Mouse (Mus musculus) intestine, embryonic 16.5 days (tissue): ENCODE measurements around the gene Gm10644. TPM values are rescaled to one million over a fixed set of nuclear protein-coding genes. Genes with fewer than 3 reads are reported as not detected.

Source experiments
- ATAC-seq: fragments of 200-750 bp; cut with Nextera tagmentation; 2 replicates; pipeline ENCODE4 v1.8.0; 2017; ENCODE audit warnings: moderate TSS enrichment, moderate library complexity
- H3K27ac ChIP-seq: fragments of 300-500 bp; sonication (generic); 2 replicates; pipeline ENCODE4 v1.5.1; 2014; ENCODE audit warnings: mild to moderate bottlenecking, low read length
- H3K27me3 ChIP-seq: fragments of 300-500 bp; sonication (generic); replicated peaks from 2 replicates; pipeline ENCODE4 v1.6.1; 2014; ENCODE audit warnings: low read length, control low read depth, mixed read lengths; ENCODE audit not compliant: control insufficient read depth, insufficient read depth
- H3K36me3 ChIP-seq: fragments of 300-500 bp; sonication (generic); 2 replicates; pipeline ENCODE4 v1.6.1; 2014; ENCODE audit warnings: low read length, control low read depth; ENCODE audit not compliant: control insufficient read depth, insufficient read depth
- H3K4me1 ChIP-seq: fragments of 300-500 bp; sonication (generic); 2 replicates; pipeline ENCODE4 v1.6.1; 2014; ENCODE audit warnings: low read length, control low read depth, mixed read lengths; ENCODE audit not compliant: control insufficient read depth, insufficient read depth
- H3K4me2 ChIP-seq: fragments of 300-500 bp; sonication (generic); 2 replicates; pipeline ENCODE4 v1.6.1; 2014; ENCODE audit warnings: low read depth, low read length, control low read depth
- H3K4me3 ChIP-seq: fragments of 300-500 bp; sonication (generic); 2 replicates; pipeline ENCODE4 v1.5.1; 2014; ENCODE audit warnings: mild to moderate bottlenecking, low read length
- H3K9ac ChIP-seq: fragments of 300-500 bp; sonication (generic); 2 replicates; pipeline ENCODE4 v1.6.1; 2014; ENCODE audit warnings: low read depth, low read length
- H3K9me3 ChIP-seq: fragments of 300-500 bp; sonication (generic); 2 replicates; pipeline ENCODE4 v1.6.1; 2016; ENCODE audit warnings: low read length, control low read depth; ENCODE audit not compliant: control insufficient read depth
- WGBS: fragments of 180-500 bp; shearing (Covaris S2); extraction: QIAGEN DNeasy Blood & Tissue Kit; methylation state at CpG from one replicate; pipeline ENCODE4 v1.1.7; 2014; 5-methylcytosine and 5-hydroxymethylcytosine counted together
- microRNA-seq: library from miRNA; unstranded; fragments of <30 nt; microRNA quantifications from one replicate; pipeline ENCODE4, GENCODE M21; 2016
- polyA plus RNA-seq: library from polyadenylated mRNA; unstranded; fragments of >200 nt; fragmentation: Nextera tagmentation; extraction: Ambion mirVana; gene quantifications from 2 replicates; pipeline ENCODE4 v1.2.1, GENCODE M21; 2015

Gene Gm10644
- polyA plus RNA-seq, 1 experiment from 2014 or later: 0.39 TPM

GRCm38 (mm10) chr8:83898456-83898855 lies 56.5 kb downstream of the Gm10644 start:
- Histone ChIP-seq H3K27me3 (0 out of 2 replicates have a peak, but pooled peaks cover 6% of the 10 kb centered on the region), H3K4me2 (peak overlapping the region; percentile 95), H3K27ac (peak overlapping the region; percentile 96), H3K4me3 (peak overlapping the region; percentile 87), H3K4me1 (peaks cover 31% of the 10 kb centered on the region), H3K36me3 (no peaks in the 10 kb centered on the region), H3K9me3 (no peaks in the 10 kb centered on the region), H3K9ac (peak overlapping the region; percentile 87; the same call in 1 of the 2 replicates)
- WGBS: 3% methylated on average over 10 of the region's 10 CpGs
- no peak for ATAC-seq

DNA sequence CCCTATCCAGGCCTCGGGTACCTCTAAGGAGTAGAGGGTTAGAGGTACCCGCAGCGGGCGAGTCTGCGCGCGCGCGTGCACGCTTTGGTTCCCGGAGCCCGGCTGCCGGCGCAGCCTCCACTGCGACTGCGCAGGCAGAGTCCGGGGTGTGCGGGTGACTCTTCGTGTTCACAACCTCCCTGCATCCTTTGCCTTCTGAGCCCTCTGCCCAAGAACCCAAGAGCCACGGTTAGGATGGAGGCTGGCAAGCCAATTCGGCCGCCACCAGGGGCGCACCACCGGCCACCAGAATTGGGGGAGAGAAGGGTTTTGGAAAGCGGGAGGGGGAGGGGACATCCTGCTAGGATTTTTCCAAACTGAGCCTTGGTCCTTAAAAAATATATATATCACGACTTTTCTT lies 57.8 kb downstream of the Gm10644 start:
- no peak for ATAC-seq
- Histone ChIP-seq H3K36me3 (no peaks in the 10 kb centered on the region), H3K4me3 (peak overlapping the region; percentile 26), H3K4me1 (peaks cover 18% of the 10 kb centered on the region), H3K4me2 (peak overlapping the region; percentile 54), H3K9me3 (no peaks in the 10 kb centered on the region), H3K27ac (no peak overlapping the region), H3K27me3 (0 out of 2 replicates have a peak, but pooled peaks cover 6% of the 10 kb centered on the region), H3K9ac (peak overlapping the region; percentile 54)
- 4% methylated on average over 26 of the region's 26 CpGs for WGBS

DNA sequence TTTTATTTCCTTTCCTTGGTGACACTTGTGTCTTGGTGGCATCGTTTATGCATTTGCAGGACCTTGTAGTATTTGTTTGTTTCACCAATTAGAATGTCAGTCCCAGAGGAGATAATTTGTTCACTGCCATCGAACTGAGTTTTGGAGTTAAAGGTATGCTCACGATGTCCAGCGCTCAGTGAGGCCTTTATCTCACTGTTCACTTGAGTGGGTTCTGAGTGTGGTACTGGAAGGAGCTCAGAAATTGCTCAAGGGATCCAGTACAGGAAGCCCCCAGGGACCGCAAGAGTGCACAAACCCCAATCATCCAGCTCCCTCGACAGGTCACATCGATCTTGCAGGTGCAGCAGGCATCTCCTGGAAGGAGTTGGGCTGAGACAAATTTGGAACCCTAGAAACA lies 58.5 kb downstream of the Gm10644 start:
- 85% methylated on average over 7 of the region's 7 CpGs for WGBS
- no peak overlapping the region for H3K4me2 ChIP-seq
- no peak overlapping the region for H3K27ac ChIP-seq
- no peak for ATAC-seq
- no peak overlapping the region for H3K9ac ChIP-seq
- H3K4me3 ChIP-seq: no peak overlapping the region
- H3K27me3 ChIP-seq: 0 out of 2 replicates have a peak, but pooled peaks cover 6% of the 10 kb centered on the region
- H3K36me3 ChIP-seq: no peaks in the 10 kb centered on the region
- H3K4me1 ChIP-seq: peaks cover 12% of the 10 kb centered on the region; the same call in 1 of the 2 replicates
- no peaks in the 10 kb centered on the region for H3K9me3 ChIP-seq

- ATAC-seq: no peak
- Histone ChIP-seq H3K9ac (no peak overlapping the region), H3K4me3 (no peak overlapping the region), H3K36me3 (no peaks in the 10 kb centered on the region), H3K4me2 (no peak overlapping the region), H3K9me3 (no peaks in the 10 kb centered on the region), H3K4me1 (peaks cover 12% of the 10 kb centered on the region; the same call in 1 of the 2 replicates), H3K27ac (no peak overlapping the region), H3K27me3 (0 out of 2 replicates have a peak, but pooled peaks cover 6% of the 10 kb centered on the region)
- 6% methylated on average over 5 of the region's 5 CpGs for WGBS
Measured at GRCm38 (mm10) chr8:83895894-83896293, 59.1 kb downstream of the Gm10644 start.

- Histone ChIP-seq H3K4me3 (no peak overlapping the region), H3K4me1 (peaks cover 12% of the 10 kb centered on the region; the same call in 1 of the 2 replicates), H3K9me3 (no peaks in the 10 kb centered on the region), H3K27ac (no peak overlapping the region), H3K9ac (no peak overlapping the region), H3K36me3 (no peaks in the 10 kb centered on the region), H3K27me3 (0 out of 2 replicates have a peak, but pooled peaks cover 6% of the 10 kb centered on the region), H3K4me2 (no peak overlapping the region)
- 2% methylated on average over 5 of the region's 5 CpGs for WGBS
- no peak for ATAC-seq
Measured at GRCm38 (mm10) chr8:83893915-83894314, 61.1 kb downstream of the Gm10644 start.

- 0 out of 2 replicates have a peak overlapping the region, but pooled peaks have one; percentile 5 for H3K9ac ChIP-seq
- H3K27ac ChIP-seq: no peak overlapping the region
- no peak for ATAC-seq
- 63% methylated on average over 4 of the region's 4 CpGs for WGBS
- H3K36me3 ChIP-seq: no peaks in the 10 kb centered on the region
- peaks cover under 1% of the 10 kb centered on the region; the same call in 1 of the 2 replicates for H3K4me1 ChIP-seq
- H3K9me3 ChIP-seq: no peaks in the 10 kb centered on the region
- no peak overlapping the region for H3K4me2 ChIP-seq
- H3K4me3 ChIP-seq: no peak overlapping the region
- 0 out of 2 replicates have a peak, but pooled peaks cover 6% of the 10 kb centered on the region for H3K27me3 ChIP-seq
Measured at GRCm38 (mm10) chr8:83892061-83892460, 62.9 kb downstream of the Gm10644 start.

DNA sequence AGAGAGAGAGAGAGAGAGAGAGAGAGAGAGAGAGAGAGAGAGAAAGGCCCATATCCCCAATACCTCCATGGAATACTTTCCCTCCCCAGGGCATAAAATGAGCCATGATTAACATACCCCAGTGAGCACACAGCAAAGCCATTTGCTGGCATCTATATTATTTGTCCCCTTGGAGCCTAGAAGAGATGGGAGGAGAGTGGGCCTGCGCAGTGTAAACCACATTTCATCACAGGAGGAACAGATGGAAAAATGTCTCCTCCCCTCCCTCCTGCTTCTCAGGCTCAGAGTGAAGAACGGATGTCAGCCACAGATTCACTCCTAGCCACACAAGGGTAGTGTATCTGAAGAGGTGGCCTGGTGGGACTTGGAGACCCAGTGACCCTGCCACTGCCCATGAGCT lies 66.6 kb downstream of the Gm10644 start:
- no peak overlapping the region for H3K4me3 ChIP-seq
- H3K9ac ChIP-seq: no peak overlapping the region
- ATAC-seq: no peak
- WGBS: 60% methylated on average over 2 of the region's 2 CpGs
- H3K27me3 ChIP-seq: no peaks in the 10 kb centered on the region
- H3K4me1 ChIP-seq: no peaks in the 10 kb centered on the region
- H3K27ac ChIP-seq: no peak overlapping the region
- no peak overlapping the region for H3K4me2 ChIP-seq
- no peaks in the 10 kb centered on the region for H3K36me3 ChIP-seq
- H3K9me3 ChIP-seq: no peaks in the 10 kb centered on the region

Small RNAs within 50 kb of the gene (microRNA-seq; reads per million reads assigned to microRNA genes)
- gene Gm44330 (not detected), gene Gm44450 (not detected)

Other genes starting within 250 kb of the Gm10644 start
- gene Ddx39, start 240.0 kb downstream of the Gm10644 start, polyA plus RNA-seq: 204 and 224 TPM in 2 replicates
- 39.5 TPM in 2 replicates for gene Adgre5, start 213.9 kb downstream of the Gm10644 start, polyA plus RNA-seq
- 7.9 and 8.1 TPM in 2 replicates for gene Adgrl1, start 55.1 kb downstream of the Gm10644 start, polyA plus RNA-seq
- gene Asf1b, start 302 bp upstream of the Gm10644 start, polyA plus RNA-seq: 50.4 and 61.7 TPM in 2 replicates
- gene Prkaca, start 17.8 kb upstream of the Gm10644 start, polyA plus RNA-seq: 24.6 and 77.1 TPM in 2 replicates
- gene Samd1, start 42.5 kb upstream of the Gm10644 start, polyA plus RNA-seq: 5.8 and 6.0 TPM in 2 replicates
- gene 1700067K01Rik, start 46.3 kb upstream of the Gm10644 start, polyA plus RNA-seq: 0.66 and 0.84 TPM in 2 replicates
- gene 2210011C24Rik, start 57.0 kb upstream of the Gm10644 start, polyA plus RNA-seq: 2.1 and 3.1 TPM in 2 replicates
- 5.8 and 6.4 TPM in 2 replicates for gene Palm3, start 66.3 kb upstream of the Gm10644 start, polyA plus RNA-seq
- gene Il27ra, start 87.4 kb upstream of the Gm10644 start, polyA plus RNA-seq: 1.2 and 1.4 TPM in 2 replicates
- 0.23 and 0.37 TPM in 2 replicates for gene Rln3, start 89.8 kb upstream of the Gm10644 start, polyA plus RNA-seq
- 0.76 and 0.81 TPM in 2 replicates for gene Gm10643, start 109.9 kb upstream of the Gm10644 start, polyA plus RNA-seq
- 5.9 and 6.8 TPM in 2 replicates for gene Rfx1, start 111.6 kb upstream of the Gm10644 start, polyA plus RNA-seq
- gene Dcaf15, start 149.6 kb upstream of the Gm10644 start, polyA plus RNA-seq: 8.8 and 9.4 TPM in 2 replicates
- 0.38 TPM in 2 replicates for gene Podnl1, start 170.8 kb upstream of the Gm10644 start, polyA plus RNA-seq
- 25.3 and 26.0 TPM in 2 replicates for gene Cc2d1a, start 192.7 kb upstream of the Gm10644 start, polyA plus RNA-seq
- 0.61 and 0.82 TPM in 2 replicates for gene 4930432K21Rik, start 192.8 kb upstream of the Gm10644 start, polyA plus RNA-seq
- gene Nanos3, start 230.0 kb upstream of the Gm10644 start, polyA plus RNA-seq: 0.89 and 1.3 TPM in 2 replicates